Mouse (Mus musculus): ENCODE data around the gene Immp2l. TPM values are rescaled to one million over a fixed set of nuclear protein-coding genes. Genes with fewer than 3 reads are reported as not detected.

The Immp2l gene
- polyA plus RNA-seq, 1 experiment from 2014 or later, result 8.5 TPM

- H3K27me3 ChIP-seq, result no peaks in the 10 kb centered on the region
- no peak overlapping the region for H3K9ac ChIP-seq
- no peaks in the 10 kb centered on the region for H3K36me3 ChIP-seq
- WGBS, result 68% methylated on average over 11 of the region's 11 CpGs
- H3K4me1 ChIP-seq (replicated peaks), result no peaks in the 10 kb centered on the region
- H3K4me2 ChIP-seq, result no peak overlapping the region
- no peak overlapping the region for H3K27ac ChIP-seq (replicated peaks)
- H3K9me3 ChIP-seq, result no peaks in the 10 kb centered on the region
- H3K4me3 ChIP-seq, result no peak overlapping the region
- no peak for ATAC-seq (ENCODE audit: low read depth)
Measured at GRCm38 (mm10) chr12:41054006-41054791, 30.3 kb downstream of the Immp2l start.

GRCm38 (mm10) chr12:41055941-41056340 lies 32.1 kb downstream of the Immp2l start:
- ATAC-seq (ENCODE audit: low read depth), result no peak
- no peak overlapping the region for H3K4me3 ChIP-seq

GRCm38 (mm10) chr12:41063281-41063680 lies 39.4 kb downstream of the Immp2l start:
- Histone ChIP-seq H3K4me2 (no peak overlapping the region), H3K36me3 (no peaks in the 10 kb centered on the region), H3K4me1 (replicated peaks) (no peaks in the 10 kb centered on the region), H3K27me3 (no peaks in the 10 kb centered on the region), H3K9me3 (no peaks in the 10 kb centered on the region), H3K4me3 (no peak overlapping the region), H3K9ac (no peak overlapping the region), H3K27ac (replicated peaks) (no peak overlapping the region)
- WGBS, result 92% methylated on average over 3 of the region's 3 CpGs
- ATAC-seq (ENCODE audit: low read depth), result no peak

More at GRCm38 (mm10) chr12:41055941-41056340, 32.1 kb downstream of the Immp2l start:
- no peaks in the 10 kb centered on the region for H3K36me3 ChIP-seq
- H3K4me2 ChIP-seq, result no peak overlapping the region
- H3K27ac ChIP-seq (replicated peaks), result no peak overlapping the region
- H3K9me3 ChIP-seq, result no peaks in the 10 kb centered on the region
- H3K27me3 ChIP-seq, result no peaks in the 10 kb centered on the region
- no peak overlapping the region for H3K9ac ChIP-seq
- no peaks in the 10 kb centered on the region for H3K4me1 ChIP-seq (replicated peaks)

- 53% methylated on average over 1 of the region's 1 CpGs for WGBS
- Histone ChIP-seq H3K4me1 (replicated peaks) (no peaks in the 10 kb centered on the region), H3K4me2 (no peak overlapping the region), H3K9ac (no peak overlapping the region), H3K27ac (replicated peaks) (no peak overlapping the region), H3K4me3 (no peak overlapping the region), H3K36me3 (no peaks in the 10 kb centered on the region), H3K9me3 (peaks cover 8% of the 10 kb centered on the region; the same call in 1 of the 2 replicates), H3K27me3 (no peaks in the 10 kb centered on the region)
- ATAC-seq (ENCODE audit: low read depth), result no peak
Measured at GRCm38 (mm10) chr12:41081843-41082242, 58.0 kb downstream of the Immp2l start.

GRCm38 (mm10) chr12:41084370-41085089 lies 60.6 kb downstream of the Immp2l start:
- Histone ChIP-seq H3K4me2 (no peak overlapping the region), H3K9ac (no peak overlapping the region), H3K27me3 (no peaks in the 10 kb centered on the region), H3K4me3 (no peak overlapping the region), H3K27ac (replicated peaks) (no peak overlapping the region), H3K9me3 (peaks cover 8% of the 10 kb centered on the region; the same call in 1 of the 2 replicates), H3K4me1 (replicated peaks) (no peaks in the 10 kb centered on the region), H3K36me3 (no peaks in the 10 kb centered on the region)
- no peak for ATAC-seq (ENCODE audit: low read depth)
- 85% methylated on average over 2 of the region's 2 CpGs for WGBS

GRCm38 (mm10) chr12:41089931-41090366 lies 66.1 kb downstream of the Immp2l start:
- H3K4me2 ChIP-seq, result no peak overlapping the region
- H3K9ac ChIP-seq, result no peak overlapping the region
- no peaks in the 10 kb centered on the region for H3K27me3 ChIP-seq
- no peaks in the 10 kb centered on the region for H3K4me1 ChIP-seq (replicated peaks)
- no peak overlapping the region for H3K4me3 ChIP-seq
- H3K9me3 ChIP-seq, result no peaks in the 10 kb centered on the region
- H3K27ac ChIP-seq (replicated peaks), result no peak overlapping the region
- H3K36me3 ChIP-seq, result no peaks in the 10 kb centered on the region
- WGBS, result 85% methylated on average over 5 of the region's 5 CpGs
- ATAC-seq (ENCODE audit: low read depth), result no peak

- ATAC-seq (ENCODE audit: low read depth), result no peak
- H3K27me3 ChIP-seq, result no peaks in the 10 kb centered on the region
- H3K4me1 ChIP-seq (replicated peaks), result no peaks in the 10 kb centered on the region
- H3K4me2 ChIP-seq, result no peak overlapping the region
- H3K4me3 ChIP-seq, result no peak overlapping the region
- 75% methylated on average over 2 of the region's 2 CpGs for WGBS
- no peak overlapping the region for H3K27ac ChIP-seq (replicated peaks)
- H3K9me3 ChIP-seq, result no peaks in the 10 kb centered on the region
- no peak overlapping the region for H3K9ac ChIP-seq
- H3K36me3 ChIP-seq, result no peaks in the 10 kb centered on the region
Measured at GRCm38 (mm10) chr12:41090771-41091170, 66.9 kb downstream of the Immp2l start.

- no peak overlapping the region for H3K27ac ChIP-seq (replicated peaks)
- no peaks in the 10 kb centered on the region for H3K27me3 ChIP-seq
- no peak overlapping the region for H3K4me2 ChIP-seq
- no peak overlapping the region for H3K9ac ChIP-seq
- no peaks in the 10 kb centered on the region for H3K9me3 ChIP-seq
- no peak overlapping the region for H3K4me3 ChIP-seq
- no peak for ATAC-seq (ENCODE audit: low read depth)
- H3K4me1 ChIP-seq (replicated peaks), result no peaks in the 10 kb centered on the region
- 65% methylated on average over 2 of the region's 2 CpGs for WGBS
- no peaks in the 10 kb centered on the region for H3K36me3 ChIP-seq
Measured at GRCm38 (mm10) chr12:41091316-41091715, 67.4 kb downstream of the Immp2l start.

GRCm38 (mm10) chr12:41096045-41096444 lies 72.2 kb downstream of the Immp2l start:
- H3K9ac ChIP-seq, result no peak overlapping the region
- ATAC-seq (ENCODE audit: low read depth), result no peak
- H3K4me2 ChIP-seq, result no peak overlapping the region
- H3K27ac ChIP-seq (replicated peaks), result no peak overlapping the region
- H3K4me1 ChIP-seq (replicated peaks), result no peaks in the 10 kb centered on the region
- no peaks in the 10 kb centered on the region for H3K27me3 ChIP-seq
- H3K4me3 ChIP-seq, result no peak overlapping the region
- no peaks in the 10 kb centered on the region for H3K36me3 ChIP-seq
- no peaks in the 10 kb centered on the region for H3K9me3 ChIP-seq
- WGBS, result 60% methylated on average over 4 of the region's 4 CpGs

- no peak overlapping the region for H3K4me2 ChIP-seq
- no peaks in the 10 kb centered on the region for H3K4me1 ChIP-seq (replicated peaks)
- no peak overlapping the region for H3K4me3 ChIP-seq
- H3K27ac ChIP-seq (replicated peaks), result no peak overlapping the region
- no peaks in the 10 kb centered on the region for H3K36me3 ChIP-seq
- WGBS, result 53% methylated on average over 5 of the region's 5 CpGs
- H3K9me3 ChIP-seq, result no peaks in the 10 kb centered on the region
- no peak overlapping the region for H3K9ac ChIP-seq
- ATAC-seq (ENCODE audit: low read depth), result no peak
- H3K27me3 ChIP-seq, result no peaks in the 10 kb centered on the region
Measured at GRCm38 (mm10) chr12:41097406-41097805, 73.5 kb downstream of the Immp2l start.

- no peak overlapping the region for H3K27ac ChIP-seq (replicated peaks)
- H3K27me3 ChIP-seq, result no peaks in the 10 kb centered on the region
- no peaks in the 10 kb centered on the region for H3K4me1 ChIP-seq (replicated peaks)
- WGBS, result 18% methylated on average over 2 of the region's 2 CpGs
- H3K4me3 ChIP-seq, result no peak overlapping the region
- H3K9me3 ChIP-seq, result no peaks in the 10 kb centered on the region
- H3K9ac ChIP-seq, result no peak overlapping the region
- ATAC-seq (ENCODE audit: low read depth), result no peak
- no peaks in the 10 kb centered on the region for H3K36me3 ChIP-seq
- H3K4me2 ChIP-seq, result no peak overlapping the region
Measured at GRCm38 (mm10) chr12:41109011-41109410, 85.1 kb downstream of the Immp2l start.

GRCm38 (mm10) chr12:41111456-41111855 lies 87.6 kb downstream of the Immp2l start:
- WGBS, result 40% methylated on average over 1 of the region's 1 CpGs
- ATAC-seq (ENCODE audit: low read depth), result peak; percentile 43; the same call in 1 of the 2 replicates
- H3K4me1 ChIP-seq (replicated peaks), result no peaks in the 10 kb centered on the region

More at GRCm38 (mm10) chr12:41111456-41111855, 87.6 kb downstream of the Immp2l start:
- Histone ChIP-seq H3K27ac (replicated peaks) (no peak overlapping the region), H3K9ac (no peak overlapping the region), H3K4me2 (no peak overlapping the region), H3K27me3 (no peaks in the 10 kb centered on the region), H3K9me3 (no peaks in the 10 kb centered on the region), H3K4me3 (no peak overlapping the region), H3K36me3 (no peaks in the 10 kb centered on the region)

Measured in neural tube, embryonic 13.5 days (tissue).